Mouse (Mus musculus) CD8-positive naive resting alpha-beta T cell, adult 2 months (primary cell): Measurements from ENCODE around the gene Pick1.
A peak's percentile ranks its signal among the peaks of the same experiment; 100 is the strongest.

Experiments
- DNase-seq, 2 experiments: peaks; one replicate each; pipeline ENCODE4 v3.0.0; 2022; ENCODE audit warnings: low read depth in 2 of 2, low spot score in 2 of 2

Gene Pick1

GRCm38 (mm10) chr15:79229058-79229821 is at the start of gene Pick1, which contains the start of gene Gm49486:
Pick1 (plus strand) TSS chr15:79229173.
Gm49486 (plus strand) TSS chr15:79229391.
- peak; percentile 80 to 87 for DNase-seq

GRCm38 (mm10) chr15:79185213-79185612 is 43.8 kb upstream of the Pick1 start:
- DNase-seq: no peak

GRCm38 (mm10) chr15:79187819-79188218 is 41.2 kb upstream of the Pick1 start:
- no peak for DNase-seq

GRCm38 (mm10) chr15:79191426-79191825 is 37.5 kb upstream of the Pick1 start:
- no peak for DNase-seq

- DNase-seq: no peak
Observed at GRCm38 (mm10) chr15:79192450-79192849, 36.5 kb upstream of the Pick1 start.

GRCm38 (mm10) chr15:79192885-79193845 is 35.8 kb upstream of the Pick1 start:
- DNase-seq: no peak

- DNase-seq: no peak
Observed at GRCm38 (mm10) chr15:79194048-79194447, 34.9 kb upstream of the Pick1 start.

GRCm38 (mm10) chr15:79194946-79195345 is 34.0 kb upstream of the Pick1 start:
- DNase-seq: no peak

GRCm38 (mm10) chr15:79195492-79195891 is 33.5 kb upstream of the Pick1 start:
- DNase-seq: no peak

- DNase-seq: no peak
Observed at GRCm38 (mm10) chr15:79199390-79199976, 29.5 kb upstream of the Pick1 start.

GRCm38 (mm10) chr15:79201491-79202150 is 27.4 kb upstream of the Pick1 start:
- DNase-seq: no peak

GRCm38 (mm10) chr15:79202575-79202974 is 26.4 kb upstream of the Pick1 start:
- DNase-seq: no peak

- no peak for DNase-seq
Observed at GRCm38 (mm10) chr15:79208211-79208610, 20.8 kb upstream of the Pick1 start.

GRCm38 (mm10) chr15:79208758-79209439 is 20.1 kb upstream of the Pick1 start:
- peak; percentile 57 to 69 for DNase-seq

GRCm38 (mm10) chr15:79210357-79210756 is 18.6 kb upstream of the Pick1 start:
- DNase-seq: no peak

GRCm38 (mm10) chr15:79212750-79213446 is 16.1 kb upstream of the Pick1 start:
- no peak for DNase-seq

- no peak for DNase-seq
Observed at GRCm38 (mm10) chr15:79213591-79213990, 15.4 kb upstream of the Pick1 start.

GRCm38 (mm10) chr15:79216191-79216590 is 12.8 kb upstream of the Pick1 start:
- DNase-seq: no peak

- no peak for DNase-seq
Observed at GRCm38 (mm10) chr15:79219572-79219971, 9.4 kb upstream of the Pick1 start.

- no peak for DNase-seq
Observed at GRCm38 (mm10) chr15:79223641-79224040, 5.3 kb upstream of the Pick1 start.
